Mouse (Mus musculus) kidney, embryonic 16.5 days (tissue): ENCODE data around the gene Lrig2. TPM values are rescaled to one million over a fixed set of nuclear protein-coding genes. Genes with fewer than 3 reads are reported as not detected.

Experiments
- ATAC-seq: fragments of 200-750 bp; cut with Nextera tagmentation; 2 replicates; pipeline ENCODE4 v1.8.0; 2017; ENCODE audit warnings: moderate TSS enrichment; ENCODE audit not compliant: low FRiP score, low TSS enrichment
- H3K27ac ChIP-seq: fragments of 300-500 bp; sonication (generic); 2 replicates; pipeline ENCODE4 v1.5.1; 2014; ENCODE audit warnings: low read length
- H3K27me3 ChIP-seq: fragments of 300-500 bp; sonication (generic); 2 replicates; pipeline ENCODE4 v1.6.1; 2014; ENCODE audit warnings: low read length, control low read depth, mixed read lengths; ENCODE audit not compliant: insufficient read depth
- H3K36me3 ChIP-seq: fragments of 300-500 bp; sonication (generic); 2 replicates; pipeline ENCODE4 v1.6.1; 2014; ENCODE audit warnings: low read length, control low read depth, mixed read lengths; ENCODE audit not compliant: insufficient read depth
- H3K4me1 ChIP-seq: fragments of 300-500 bp; sonication (generic); 2 replicates; pipeline ENCODE4 v1.6.1; 2014; ENCODE audit warnings: low read length, control low read depth, mixed read lengths; ENCODE audit not compliant: insufficient read depth
- H3K4me2 ChIP-seq: fragments of 300-500 bp; sonication (generic); replicated peaks from 2 replicates; pipeline ENCODE4 v1.6.1; 2014; ENCODE audit warnings: low read depth, low read length
- H3K4me3 ChIP-seq: fragments of 300-500 bp; sonication (generic); 2 replicates; pipeline ENCODE4 v1.5.1; 2014; ENCODE audit warnings: mild to moderate bottlenecking, low read length
- H3K9ac ChIP-seq: fragments of 300-500 bp; sonication (generic); replicated peaks from 2 replicates; pipeline ENCODE4 v1.6.1; 2014; ENCODE audit warnings: low read length
- H3K9me3 ChIP-seq: fragments of 300-500 bp; sonication (generic); 2 replicates; pipeline ENCODE4 v1.6.1; 2016; ENCODE audit warnings: low read length, control low read depth
- WGBS: fragments of 180-500 bp; shearing (Covaris S2); extraction: QIAGEN DNeasy Blood & Tissue Kit; methylation state at CpG from one replicate; pipeline ENCODE4 v1.1.7; 2014; 5-methylcytosine and 5-hydroxymethylcytosine counted together
- polyA plus RNA-seq: library from polyadenylated mRNA; unstranded; fragments of >200 nt; fragmentation: Nextera tagmentation; extraction: Ambion mirVana; gene quantifications from 2 replicates; pipeline ENCODE4 v1.2.1, GENCODE M21; 2015

The Lrig2 gene
- polyA plus RNA-seq, 1 experiment from 2014 or later, result 15.6 TPM

DNA sequence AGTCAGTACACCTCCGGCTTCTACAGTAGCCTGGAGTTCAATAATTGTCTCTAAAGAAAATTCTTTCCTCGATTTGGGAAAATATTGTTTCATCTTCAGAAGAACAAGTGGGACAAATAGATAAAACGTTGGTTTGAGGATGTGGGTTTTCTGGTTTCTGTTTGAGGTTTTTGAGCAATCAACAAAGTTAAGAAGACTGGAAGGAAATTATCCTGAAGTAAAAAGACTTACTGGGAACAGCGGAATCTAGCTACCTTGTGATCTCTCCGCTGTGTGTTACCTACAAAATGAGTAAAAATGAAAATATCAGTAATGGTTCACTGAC, 668 bp upstream of the Lrig2 start:
- peak overlapping the region; percentile 60 for H3K4me2 ChIP-seq
- peak overlapping the region; percentile 87; the same call in 1 of the 2 replicates for H3K27ac ChIP-seq
- no peak for ATAC-seq
- H3K27me3 ChIP-seq, result no peaks in the 10 kb centered on the region
- peaks cover 15% of the 10 kb centered on the region for H3K4me1 ChIP-seq
- 28% methylated on average over 5 of the region's 5 CpGs for WGBS
- peak overlapping the region; percentile 91 for H3K4me3 ChIP-seq
- H3K9me3 ChIP-seq, result no peaks in the 10 kb centered on the region
- H3K9ac ChIP-seq, result peak overlapping the region; percentile 75
- no peaks in the 10 kb centered on the region for H3K36me3 ChIP-seq

DNA sequence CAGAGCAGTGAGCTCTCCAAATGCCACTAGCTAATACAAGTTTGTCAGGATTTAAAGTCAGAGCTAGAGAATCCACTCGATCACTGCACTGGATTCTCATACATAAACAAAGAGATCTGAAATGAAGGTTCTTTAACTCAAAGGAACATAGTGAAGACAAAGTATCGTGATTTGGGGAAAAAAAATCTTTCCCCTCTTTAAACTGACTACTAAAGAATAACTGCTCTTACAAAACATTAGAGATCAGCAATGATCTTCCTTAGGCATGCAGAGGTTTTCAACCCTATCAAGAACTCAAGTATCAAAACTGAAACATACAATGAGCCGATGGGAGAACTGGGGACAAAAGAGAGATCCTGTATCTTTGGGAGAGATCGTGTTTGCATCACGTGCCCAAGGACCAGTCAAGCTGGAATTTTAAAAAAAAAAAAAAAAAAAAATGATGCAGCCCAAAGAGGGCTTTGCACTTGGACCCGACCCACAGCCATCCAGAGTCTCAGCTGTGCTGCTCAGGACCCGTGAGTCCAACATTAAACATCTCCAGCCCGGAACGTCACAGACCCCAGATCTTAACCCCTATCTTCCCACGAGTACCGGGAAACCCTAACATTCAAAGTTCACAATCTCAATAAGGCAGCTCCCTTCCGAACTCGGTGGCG, 818 bp downstream of the Lrig2 start:
- ATAC-seq, result peak; percentile 28
- Histone ChIP-seq H3K9me3 (no peaks in the 10 kb centered on the region), H3K4me2 (peak overlapping the region; percentile 68), H3K27ac (peak overlapping the region; percentile 96), H3K9ac (peak overlapping the region; percentile 79), H3K36me3 (no peaks in the 10 kb centered on the region), H3K27me3 (no peaks in the 10 kb centered on the region), H3K4me3 (peak overlapping the region; percentile 91), H3K4me1 (peaks cover 15% of the 10 kb centered on the region)
- under 1% methylated on average over 14 of the region's 14 CpGs for WGBS

DNA sequence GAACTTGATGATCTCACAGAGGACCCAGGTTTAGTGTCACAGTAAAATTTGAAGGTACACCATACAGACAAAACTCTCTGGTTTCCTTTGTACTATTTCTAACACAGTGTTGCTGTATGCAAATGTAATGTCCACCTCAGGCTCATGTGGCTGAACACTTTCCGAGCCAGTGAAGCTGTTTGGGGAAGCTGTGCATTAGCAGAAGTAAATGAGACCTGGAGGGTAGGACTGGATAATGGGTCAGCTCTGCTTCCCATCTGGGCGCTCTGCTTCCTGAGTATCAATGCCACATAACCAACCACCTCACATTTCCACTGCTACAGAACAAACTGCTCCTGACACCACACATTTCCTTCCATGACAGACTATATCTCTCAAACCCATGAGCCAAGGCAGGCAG, 10.1 kb downstream of the Lrig2 start:
- no peak overlapping the region for H3K4me2 ChIP-seq
- no peaks in the 10 kb centered on the region for H3K27me3 ChIP-seq
- H3K36me3 ChIP-seq, result peaks cover 3% of the 10 kb centered on the region; the same call in 1 of the 2 replicates
- ATAC-seq, result no peak
- H3K9me3 ChIP-seq, result no peaks in the 10 kb centered on the region
- H3K9ac ChIP-seq, result no peak overlapping the region
- no peak overlapping the region for H3K4me3 ChIP-seq
- H3K27ac ChIP-seq, result no peak overlapping the region
- 64% methylated on average over 2 of the region's 2 CpGs for WGBS
- peaks cover 8% of the 10 kb centered on the region; the same call in 1 of the 2 replicates for H3K4me1 ChIP-seq

DNA sequence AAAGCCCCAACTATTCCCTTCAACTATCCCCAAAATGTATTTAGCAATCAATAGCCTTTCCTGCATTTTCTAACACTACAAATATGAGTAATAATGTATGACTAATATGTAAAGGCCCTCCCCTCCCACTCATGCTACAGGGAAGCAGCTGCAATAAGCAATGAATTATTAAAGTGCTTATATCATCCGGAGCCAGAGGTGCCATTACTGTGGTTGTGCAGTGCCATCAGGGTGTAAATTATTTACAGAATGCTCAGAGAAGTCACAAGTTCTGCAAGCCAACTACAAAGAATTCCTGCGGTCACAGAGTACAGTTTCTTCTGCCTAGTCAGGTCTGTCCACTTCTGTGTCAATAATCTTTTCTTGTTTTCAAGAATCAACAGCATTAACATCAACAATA, 10.8 kb downstream of the Lrig2 start:
- 0 out of 2 replicates have a peak, but pooled peaks have one; percentile 39 for ATAC-seq
- WGBS, result 64% methylated on average over 2 of the region's 2 CpGs
- H3K9ac ChIP-seq, result no peak overlapping the region

DNA sequence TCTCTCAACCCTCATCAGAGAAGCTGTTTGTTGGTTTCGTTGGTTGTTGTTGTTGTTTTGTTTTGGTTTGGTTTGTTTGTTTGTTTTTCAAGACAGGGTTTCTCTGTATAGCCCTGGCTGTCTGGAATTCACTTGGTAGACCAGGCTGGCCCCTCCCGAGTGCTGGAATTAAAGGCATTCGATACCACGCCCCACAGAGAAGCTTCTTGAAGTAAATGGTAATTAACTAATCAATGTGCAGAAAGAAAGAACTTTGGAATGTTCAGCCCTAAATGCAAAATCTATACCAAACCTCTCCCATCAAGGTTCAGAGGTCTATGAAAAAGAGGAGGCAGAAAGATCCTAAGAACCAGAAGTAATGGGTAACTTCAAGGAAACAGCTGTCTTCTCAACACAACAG, 15.5 kb downstream of the Lrig2 start:
- Histone ChIP-seq H3K36me3 (peaks cover 31% of the 10 kb centered on the region), H3K9me3 (no peaks in the 10 kb centered on the region)

More for the DNA sequence above, 10.8 kb downstream of the Lrig2 start:
- Histone ChIP-seq H3K4me3 (no peak overlapping the region), H3K27me3 (no peaks in the 10 kb centered on the region), H3K36me3 (peaks cover 11% of the 10 kb centered on the region), H3K27ac (no peak overlapping the region), H3K9me3 (no peaks in the 10 kb centered on the region), H3K4me1 (0 out of 2 replicates have a peak, but pooled peaks cover 8% of the 10 kb centered on the region), H3K4me2 (no peak overlapping the region)

DNA sequence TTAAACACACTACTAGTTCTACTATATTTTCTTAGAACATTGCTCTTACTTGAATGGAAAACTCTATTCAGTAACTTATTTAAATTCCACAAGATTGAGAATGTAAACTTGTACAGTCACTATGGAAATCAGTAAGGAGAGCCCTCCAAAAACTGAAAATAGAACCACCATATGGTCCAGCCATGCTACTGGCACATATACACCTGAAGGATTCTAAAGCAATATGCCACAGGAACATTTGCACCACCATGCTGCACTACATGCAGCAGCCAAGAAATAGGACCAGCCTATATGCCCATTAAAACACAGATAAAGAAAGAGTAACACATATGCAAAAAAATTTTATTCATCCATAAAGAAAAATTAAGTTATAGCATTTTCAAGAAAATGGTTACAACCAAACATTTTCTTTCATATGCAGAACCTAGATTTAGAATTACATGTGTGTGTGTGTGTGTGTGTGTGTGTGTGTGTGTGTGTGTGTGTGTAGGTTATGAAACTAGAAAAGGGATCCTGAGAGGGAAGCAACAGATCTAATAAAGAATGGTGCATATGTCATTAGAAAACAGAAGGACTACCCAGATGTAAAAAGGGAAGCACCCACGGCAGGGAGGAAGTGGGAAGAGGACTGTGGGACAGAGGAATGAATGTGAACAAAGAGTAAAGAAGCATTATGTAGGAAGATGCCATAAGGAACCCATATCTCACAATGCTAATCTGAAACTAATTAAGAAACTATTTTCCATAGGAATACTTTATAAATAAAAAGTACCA, 30.6 kb downstream of the Lrig2 start:
- Histone ChIP-seq H3K36me3 (peaks cover 26% of the 10 kb centered on the region; the same call in 1 of the 2 replicates), H3K9ac (no peak overlapping the region), H3K4me3 (no peak overlapping the region), H3K27me3 (no peaks in the 10 kb centered on the region), H3K4me2 (no peak overlapping the region), H3K27ac (no peak overlapping the region), H3K4me1 (no peaks in the 10 kb centered on the region), H3K9me3 (no peaks in the 10 kb centered on the region)
- WGBS, result 84% methylated on average over 1 of the region's 1 CpGs
- ATAC-seq, result no peak

More for the DNA sequence above, 15.5 kb downstream of the Lrig2 start:
- Histone ChIP-seq H3K4me1 (0 out of 2 replicates have a peak, but pooled peaks cover 8% of the 10 kb centered on the region), H3K4me3 (no peak overlapping the region), H3K4me2 (no peak overlapping the region), H3K27ac (no peak overlapping the region), H3K27me3 (no peaks in the 10 kb centered on the region), H3K9ac (no peak overlapping the region)
- no peak for ATAC-seq
- WGBS, result 92% methylated on average over 4 of the region's 4 CpGs

DNA sequence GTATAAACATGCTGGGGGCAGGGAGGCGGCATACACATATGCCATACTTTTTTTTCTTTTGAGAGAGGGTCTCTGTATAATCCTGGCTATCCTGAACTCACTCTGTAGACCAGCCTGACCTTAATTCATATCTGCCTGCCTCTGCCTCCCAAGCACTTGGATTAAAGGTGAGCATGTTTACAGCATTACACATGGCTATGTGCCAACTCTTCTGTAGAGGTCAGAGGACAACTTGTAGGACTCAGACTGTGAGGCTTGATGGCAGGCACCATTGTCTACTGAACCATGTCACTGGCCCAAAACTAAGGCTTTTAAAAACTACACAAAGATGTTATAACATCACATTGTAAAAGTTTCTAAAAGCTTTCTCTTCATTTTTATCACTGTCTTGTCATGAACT, 33.7 kb downstream of the Lrig2 start:
- 100% methylated on average over 1 of the region's 1 CpGs for WGBS
- Histone ChIP-seq H3K9ac (no peak overlapping the region), H3K9me3 (no peaks in the 10 kb centered on the region), H3K27me3 (no peaks in the 10 kb centered on the region), H3K36me3 (peaks cover 25% of the 10 kb centered on the region; the same call in 1 of the 2 replicates), H3K4me1 (no peaks in the 10 kb centered on the region), H3K4me3 (no peak overlapping the region), H3K27ac (no peak overlapping the region), H3K4me2 (no peak overlapping the region)
- ATAC-seq, result no peak

DNA sequence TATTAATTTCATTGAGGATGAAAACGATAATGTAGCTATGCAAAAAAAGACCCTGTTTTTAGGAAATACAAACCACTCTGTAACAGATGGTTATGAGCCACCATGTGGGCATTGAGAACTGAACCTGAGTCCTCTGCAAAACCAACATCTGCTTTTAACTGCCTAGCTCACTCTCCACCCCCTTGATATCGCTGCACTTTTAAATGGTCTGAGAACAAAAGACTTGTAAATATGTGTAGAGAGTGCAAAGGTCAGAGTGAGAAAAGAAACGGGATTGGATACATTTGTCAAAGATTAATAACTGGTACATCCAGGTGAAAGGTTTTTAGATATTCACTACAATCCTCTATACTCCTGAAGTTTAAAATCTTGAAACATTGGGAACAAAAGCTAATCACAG, 42.3 kb downstream of the Lrig2 start:
- 80% methylated on average over 3 of the region's 3 CpGs for WGBS
- H3K4me2 ChIP-seq, result no peak overlapping the region
- no peak for ATAC-seq
- H3K4me3 ChIP-seq, result no peak overlapping the region
- H3K27ac ChIP-seq, result no peak overlapping the region
- H3K36me3 ChIP-seq, result peaks cover 28% of the 10 kb centered on the region
- H3K9ac ChIP-seq, result no peak overlapping the region
- H3K9me3 ChIP-seq, result no peaks in the 10 kb centered on the region
- no peaks in the 10 kb centered on the region for H3K4me1 ChIP-seq
- no peaks in the 10 kb centered on the region for H3K27me3 ChIP-seq

DNA sequence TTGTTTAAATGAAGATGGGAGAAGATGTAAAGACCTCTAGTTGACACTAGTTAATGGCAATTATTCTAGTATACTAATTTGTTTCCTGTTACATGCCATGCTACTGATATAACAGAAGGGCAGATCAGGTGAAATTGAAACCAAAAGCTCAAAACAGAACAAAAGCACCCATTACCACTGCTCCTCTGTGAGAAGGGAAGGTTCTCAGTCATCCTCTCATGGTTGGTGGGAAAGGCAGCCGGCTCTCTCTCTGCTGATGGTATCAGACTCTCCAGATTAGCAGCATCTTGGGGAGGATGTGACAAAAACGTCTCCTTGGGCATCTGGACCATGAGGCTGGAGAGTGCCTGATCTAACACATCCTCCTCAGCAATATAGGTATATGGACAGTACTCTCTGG, 50.5 kb downstream of the Lrig2 start:
- H3K4me2 ChIP-seq, result no peak overlapping the region
- 71% methylated on average over 2 of the region's 2 CpGs for WGBS
- peaks cover 70% of the 10 kb centered on the region for H3K36me3 ChIP-seq

DNA sequence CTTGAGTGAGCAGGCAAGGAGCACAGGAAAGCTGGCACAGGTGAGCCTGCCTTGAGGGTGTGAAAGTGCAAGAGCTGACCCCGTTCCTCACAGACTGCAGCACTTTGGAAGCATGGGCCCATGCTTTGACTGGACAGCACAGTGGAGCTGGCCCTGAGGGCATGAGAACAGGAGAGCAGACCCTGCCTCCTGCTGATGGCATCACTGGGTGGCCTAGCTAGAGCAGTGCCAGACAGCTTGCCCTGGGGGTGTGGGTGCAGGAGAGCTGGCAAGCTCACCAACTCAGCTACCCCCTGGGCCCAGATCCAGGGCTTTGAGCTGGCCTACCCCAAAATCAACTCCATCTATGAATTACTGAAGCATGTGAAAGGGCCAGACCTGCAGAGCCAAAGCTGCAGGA, 53.1 kb downstream of the Lrig2 start:
- WGBS, result 76% methylated on average over 1 of the region's 1 CpGs
- no peaks in the 10 kb centered on the region for H3K9me3 ChIP-seq
- no peak for ATAC-seq

More for the DNA sequence above, 50.5 kb downstream of the Lrig2 start:
- Histone ChIP-seq H3K27ac (no peak overlapping the region), H3K9me3 (no peaks in the 10 kb centered on the region), H3K27me3 (no peaks in the 10 kb centered on the region), H3K4me1 (no peaks in the 10 kb centered on the region), H3K4me3 (no peak overlapping the region), H3K9ac (no peak overlapping the region)
- ATAC-seq, result no peak

More for the DNA sequence above, 53.1 kb downstream of the Lrig2 start:
- Histone ChIP-seq H3K9ac (no peak overlapping the region), H3K36me3 (peaks cover 70% of the 10 kb centered on the region), H3K27ac (0 out of 2 replicates have a peak overlapping the region, but pooled peaks have one; percentile 10), H3K4me3 (no peak overlapping the region), H3K27me3 (no peaks in the 10 kb centered on the region), H3K4me2 (no peak overlapping the region), H3K4me1 (no peaks in the 10 kb centered on the region)
